Mouse (Mus musculus) brain, adult 2 months (tissue): ENCODE data around the gene Polr1d.

ENCODE experiments used
- DNase-seq: peaks from one replicate; pipeline ENCODE4 v3.0.0; 2011; ENCODE audit warnings: low read depth, low spot score

Polr1d gene

GRCm38 (mm10) chr5:147055572-147056245 is 21.1 kb upstream of the Polr1d start:
- DNase-seq = peak; percentile 88

DNA sequence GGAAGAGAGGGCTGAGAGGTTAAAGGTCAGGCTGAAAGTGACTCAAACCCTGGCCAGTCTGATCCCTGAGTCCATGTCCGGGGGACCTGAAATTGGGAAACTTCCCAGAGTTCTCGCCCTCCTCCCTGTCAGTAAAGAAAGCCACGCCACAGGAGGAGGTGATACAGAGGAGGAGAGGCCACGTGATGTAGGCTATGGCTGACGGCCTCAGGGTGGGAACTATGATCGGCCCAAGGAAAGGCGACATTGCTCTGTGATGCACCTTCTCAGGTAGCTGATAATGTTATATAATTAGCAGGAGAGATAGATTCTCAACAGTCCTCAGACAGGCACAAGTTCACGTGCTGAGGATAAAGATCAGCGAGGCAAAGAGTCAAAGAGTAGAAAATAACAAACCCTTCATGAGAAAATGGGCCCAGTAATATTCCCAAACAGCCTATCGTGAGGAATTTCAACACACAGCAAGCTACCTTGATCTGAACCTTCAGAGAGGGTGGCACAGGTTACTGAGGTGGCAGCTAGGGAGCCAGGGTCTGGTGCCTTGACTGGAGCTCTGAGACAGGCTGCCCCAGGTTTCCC is 20.0 kb upstream of the Polr1d start:
- DNase-seq = no peak

DNA sequence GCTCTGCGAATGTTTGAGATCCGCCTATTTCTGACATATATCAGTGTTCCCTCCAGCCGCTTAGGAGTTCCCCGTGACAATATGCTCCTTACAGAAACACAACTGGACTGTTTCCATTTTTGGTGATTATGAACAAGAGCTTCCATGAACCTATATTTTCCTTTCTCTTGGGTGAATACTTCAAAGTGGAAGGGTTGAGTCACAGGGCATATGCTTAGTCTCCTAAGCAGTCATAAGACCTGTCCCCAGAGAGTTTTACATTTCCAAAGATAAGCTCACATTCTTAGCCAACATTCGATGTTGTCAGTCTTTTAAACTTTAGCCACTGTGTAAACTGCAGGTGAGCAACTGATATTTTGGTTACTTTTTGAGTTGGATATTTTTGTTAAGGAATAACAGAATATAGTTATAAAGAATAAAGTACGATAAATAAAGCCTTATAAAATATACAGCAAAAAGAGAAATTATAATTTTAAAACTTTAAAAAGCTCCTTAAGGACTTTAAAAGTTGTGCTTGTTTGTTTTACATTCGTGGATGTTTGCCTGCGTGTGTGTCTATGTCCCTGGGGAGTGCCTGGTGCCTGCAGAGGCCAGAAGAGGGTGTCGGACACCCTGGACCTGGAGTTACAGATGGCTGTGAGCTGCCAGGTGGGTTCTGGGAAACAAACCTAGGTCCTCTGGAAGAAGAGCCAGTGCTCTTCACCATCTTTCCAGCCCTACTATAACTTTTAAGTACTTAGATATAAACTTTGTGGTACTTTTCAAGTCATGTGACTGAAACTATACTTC is 19.0 kb upstream of the Polr1d start:
- no peak for DNase-seq

DNA sequence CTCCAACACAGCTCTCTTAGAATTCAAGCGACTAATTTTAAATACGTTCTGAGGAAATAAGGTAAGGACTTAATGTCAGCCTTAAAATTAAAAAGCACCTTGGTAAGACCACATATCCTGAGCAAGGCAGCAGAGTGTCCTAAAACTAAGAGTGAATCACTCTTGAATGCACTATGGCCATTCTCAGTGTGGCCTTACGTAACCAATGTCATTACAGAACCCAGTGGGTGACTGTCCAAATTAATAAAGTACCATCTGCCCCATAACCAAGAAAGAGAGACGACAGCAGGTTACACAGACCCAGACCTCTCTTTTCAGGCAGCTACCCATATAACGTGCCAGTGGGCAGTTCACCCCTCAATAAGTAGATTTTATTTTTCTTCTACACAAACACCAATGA is 18.2 kb upstream of the Polr1d start:
- peak; percentile 96 for DNase-seq

- DNase-seq = no peak
These were observed 17.5 kb upstream of the Polr1d start for GRCm38 (mm10) chr5:147059319-147059718.

DNA sequence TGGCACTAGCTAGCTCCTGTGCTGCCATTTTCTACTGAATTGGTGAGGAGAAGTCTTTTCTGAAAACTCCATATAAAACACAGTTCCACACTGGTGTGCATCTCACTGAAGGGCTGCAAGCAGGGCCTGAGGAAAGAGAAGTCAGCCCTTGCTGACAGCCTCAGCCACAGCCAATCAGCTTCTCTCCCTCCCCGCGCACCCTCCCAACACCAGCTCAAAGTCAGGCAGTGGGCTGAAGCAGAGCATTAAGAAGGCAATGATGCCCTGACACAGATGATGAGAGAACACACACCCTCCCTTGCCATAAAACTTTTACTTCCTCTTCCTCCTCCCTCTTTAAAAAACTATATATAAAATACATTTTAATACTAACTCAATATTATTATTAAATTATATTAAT is 16.8 kb upstream of the Polr1d start:
- DNase-seq = no peak

GRCm38 (mm10) chr5:147063215-147063661 is 13.6 kb upstream of the Polr1d start:
- DNase-seq = peak; percentile 54

GRCm38 (mm10) chr5:147066129-147066528 is 10.7 kb upstream of the Polr1d start:
- no peak for DNase-seq

GRCm38 (mm10) chr5:147066965-147067364 is 9.9 kb upstream of the Polr1d start:
- DNase-seq = no peak

GRCm38 (mm10) chr5:147068876-147069275 is 8.0 kb upstream of the Polr1d start:
- DNase-seq = peak; percentile 95

DNA sequence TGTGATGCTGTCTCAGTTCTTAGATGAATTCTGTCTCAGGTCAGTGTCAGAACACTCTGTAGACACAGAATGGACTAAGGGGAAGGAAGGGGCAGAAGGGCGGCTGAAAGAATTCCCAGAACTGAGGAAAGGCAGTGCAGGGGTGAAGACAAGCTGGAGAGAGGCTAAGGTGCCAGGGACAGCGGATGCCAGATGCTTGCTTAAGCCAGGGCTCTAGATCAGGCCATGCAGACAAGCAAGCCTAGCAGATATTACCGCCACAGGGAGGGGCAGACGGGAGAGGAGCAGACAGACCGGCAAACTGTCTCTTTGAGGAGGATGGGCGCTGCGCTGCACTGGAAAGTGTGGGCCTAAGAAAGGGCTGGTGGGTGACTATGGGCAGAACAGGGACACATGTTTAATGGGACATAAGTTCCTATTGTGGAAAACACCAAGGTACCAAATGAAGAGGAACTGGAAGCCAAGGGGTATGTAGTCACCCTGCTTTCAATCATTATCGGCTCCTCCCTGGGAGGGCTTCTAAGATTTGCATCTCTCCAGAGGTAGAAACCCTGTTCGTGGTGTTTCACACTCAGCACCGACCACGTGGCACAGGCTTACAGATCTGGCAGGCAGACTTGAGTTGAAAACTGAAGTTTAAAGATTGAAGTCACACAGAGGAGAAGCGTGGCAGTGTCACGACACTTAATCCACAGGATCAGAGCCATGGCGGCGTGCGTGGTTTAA is 5.9 kb upstream of the Polr1d start:
- DNase-seq = no peak

DNA sequence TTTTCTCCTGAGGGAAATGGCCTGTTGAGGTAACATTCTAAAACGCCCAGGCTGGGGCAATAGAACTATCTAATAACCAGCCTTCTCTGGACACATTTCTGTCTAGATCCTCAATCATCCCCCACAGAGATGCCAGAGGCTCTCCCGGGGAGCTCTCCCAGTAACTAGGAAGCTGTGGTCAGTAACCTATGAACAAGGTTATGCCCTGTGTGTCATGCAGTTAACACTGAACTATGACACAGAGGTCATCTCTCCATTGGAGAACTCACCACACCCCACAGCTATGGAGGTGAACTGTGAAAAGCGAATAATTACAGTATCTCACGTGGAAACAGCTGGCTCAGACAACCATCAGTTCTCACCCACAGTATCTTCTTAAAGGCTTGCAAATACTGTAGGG is 5.0 kb upstream of the Polr1d start:
- no peak for DNase-seq

GRCm38 (mm10) chr5:147073805-147074204 is 3.0 kb upstream of the Polr1d start:
- DNase-seq = no peak

- peak; percentile 66 for DNase-seq
These were observed 1.5 kb upstream of the Polr1d start for GRCm38 (mm10) chr5:147075103-147076025.

GRCm38 (mm10) chr5:147076026-147076798 is 638 bp upstream of the Polr1d start, which contains the start of gene Lnx2:
Gene Lnx2, minus strand, starts transcription at chr5:147076586.
- DNase-seq = peak; percentile 99

DNA sequence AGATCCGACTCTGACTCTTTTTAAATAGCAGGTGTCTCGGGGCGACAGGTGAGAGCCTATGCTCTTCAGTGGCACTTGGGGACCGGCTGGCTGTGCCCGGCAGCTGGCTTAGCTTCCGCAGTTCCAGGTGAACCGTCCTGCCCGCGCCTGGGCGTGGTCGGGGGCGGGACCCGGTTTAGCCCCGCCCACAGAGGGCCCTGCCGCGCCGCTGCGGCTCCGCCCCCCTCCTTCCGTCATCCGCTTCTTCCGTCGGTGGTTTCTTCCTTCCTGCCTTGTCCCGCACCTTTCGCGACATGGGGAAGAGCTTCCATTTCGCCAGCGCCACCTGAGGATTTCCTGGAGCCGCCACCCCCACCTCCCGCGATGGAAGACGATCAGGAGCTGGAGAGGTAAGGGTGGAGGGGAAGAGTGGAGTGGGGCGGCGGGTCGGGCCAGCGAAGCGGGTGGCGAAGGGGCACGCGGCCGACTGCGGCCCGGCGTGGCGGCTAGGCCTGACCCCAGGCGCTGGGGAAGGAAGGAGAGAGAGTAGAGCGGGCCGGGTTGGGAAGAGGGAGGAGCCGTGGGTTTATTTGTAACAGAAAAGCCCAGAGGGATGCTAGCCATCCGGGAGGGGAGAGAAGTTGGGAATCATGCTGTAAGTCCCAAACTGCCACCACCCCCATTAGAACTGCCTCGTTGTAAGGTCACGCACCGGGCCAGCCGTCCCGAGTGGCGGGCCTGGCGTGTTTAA is 620 bp downstream of the Polr1d start:
- DNase-seq = peak; percentile 92

- no peak for DNase-seq
These were observed 1.5 kb downstream of the Polr1d start for GRCm38 (mm10) chr5:147078110-147078900.

DNA sequence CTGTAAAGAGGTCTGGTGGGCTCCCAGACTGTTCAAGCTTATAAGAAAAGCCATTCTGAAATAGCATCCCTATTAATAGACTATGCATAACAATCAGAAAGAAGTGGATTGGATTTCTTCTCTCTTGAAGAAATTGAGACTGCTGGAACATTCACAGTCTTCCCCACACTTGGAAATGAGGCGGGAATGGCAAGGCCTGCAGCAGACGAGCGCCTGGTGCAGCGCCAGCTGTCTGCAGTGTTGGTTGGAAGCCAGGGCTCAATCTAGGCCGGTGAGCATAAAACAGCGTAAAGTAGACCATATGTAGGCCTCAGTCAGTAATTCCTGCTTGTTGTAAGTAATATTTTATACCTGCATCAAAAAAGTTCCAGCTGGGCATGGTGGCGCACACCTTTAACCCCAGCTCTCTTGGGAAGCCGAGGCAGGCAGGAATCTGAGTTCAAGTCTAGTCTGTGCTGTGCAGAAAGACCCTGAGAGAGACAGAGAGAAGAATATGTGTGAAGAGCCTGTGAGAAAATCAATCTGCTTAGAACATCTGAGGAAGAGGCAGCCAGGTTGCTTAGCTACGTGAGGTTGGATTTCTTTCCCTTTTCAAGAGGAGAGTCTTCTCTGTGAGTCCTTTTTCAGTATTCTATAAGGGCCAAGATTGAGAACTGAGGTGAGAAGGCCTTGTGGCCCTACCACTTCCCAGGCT is 8.5 kb downstream of the Polr1d start:
- peak; percentile 96 for DNase-seq
